Mouse (Mus musculus): Measurements from ENCODE around the gene Lrp5. TPM values are rescaled to one million over a fixed set of nuclear protein-coding genes. Genes with fewer than 3 reads are reported as not detected.

Lrp5 gene
- total and polyA plus RNA-seq, 3 experiments: 16.1 to 31.9 TPM; not detected in 1

DNA sequence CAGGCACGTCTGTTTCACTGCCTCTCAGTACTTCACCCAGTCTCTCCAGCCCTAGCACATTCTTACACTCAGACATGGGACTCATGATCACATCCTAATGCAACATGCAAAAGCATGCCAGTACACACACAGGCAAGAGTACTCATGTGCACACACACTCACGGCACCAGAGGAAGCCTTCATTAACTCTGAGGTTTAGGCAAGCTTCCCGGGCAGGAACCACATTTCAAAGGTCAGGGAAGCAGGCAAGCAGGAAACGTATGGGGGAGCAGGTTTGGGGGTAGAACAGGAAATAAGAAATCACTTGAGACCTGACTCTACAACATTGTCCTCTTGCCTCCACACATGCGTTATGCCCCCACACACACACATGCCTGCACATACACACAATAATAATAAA, 20.9 kb downstream of the Lrp5 start:
- no peaks in the 10 kb centered on the region for H3K27me3 ChIP-seq (ENCODE audit: control insufficient read depth in 1 of 2, insufficient read depth in 2 of 2, low read length in 2 of 2)
- DNase-seq (ENCODE audit: low read depth, low spot score): no peak
- H3K36me3 ChIP-seq (ENCODE audit: control insufficient read depth in 1 of 2, insufficient read depth in 2 of 2, low read length in 2 of 2): no peaks in the 10 kb centered on the region
- TF ChIP-seq UBTF (IDR thresholded peaks at IDR 0.05; ENCODE audit: borderline replicate concordance, insufficient read depth, low read depth, low read length) (no peak), GATA1 (IDR thresholded peaks at IDR 0.05; ENCODE audit: low read depth, low read length) (no peak), MEF2A (IDR thresholded peaks at IDR 0.05; ENCODE audit: extremely low read depth, insufficient replicate concordance, low read depth, low read length, poor library complexity, severe bottlenecking) (no peak), MAZ (IDR thresholded peaks at IDR 0.05; ENCODE audit: low read depth, low read length) (no peak), ZC3H11A (IDR thresholded peaks at IDR 0.05; ENCODE audit: low read depth, low read length) (no peak), CHD2 (IDR thresholded peaks at IDR 0.05; ENCODE audit: low read length) (no peak), RCOR1 (IDR thresholded peaks at IDR 0.05; ENCODE audit: low read depth, low read length) (no peak), MXI1 (IDR thresholded peaks at IDR 0.05; ENCODE audit: low read depth, low read length) (no peak), CHD1 (IDR thresholded peaks at IDR 0.05; ENCODE audit: low read depth, low read length) (no peak), HCFC1 (IDR thresholded peaks at IDR 0.05; ENCODE audit: low read depth, low read length) (no peak), CTCF (IDR thresholded peaks at IDR 0.05 in 2 of 3, conservative IDR thresholded peaks at IDR 0.05 in 1 of 3; ENCODE audit: control insufficient read depth in 1 of 3, insufficient read depth in 1 of 3, low read depth in 2 of 3, low read length in 3 of 3, poor library complexity in 1 of 3, severe bottlenecking in 1 of 3) (no peak), TCF12 (IDR thresholded peaks at IDR 0.05; ENCODE audit: low read depth, low read length) (no peak), BHLHE40 (IDR thresholded peaks at IDR 0.05; ENCODE audit: borderline replicate concordance, low read depth, low read length) (no peak)
- no peak overlapping the region for H3K9ac ChIP-seq (ENCODE audit: control insufficient read depth, low read depth, low read length, poor library complexity, severe bottlenecking)
- H3K27ac ChIP-seq (ENCODE audit: control insufficient read depth, low read depth, low read length): no peak overlapping the region
- no peak overlapping the region for H3K4me3 ChIP-seq (ENCODE audit: control insufficient read depth in 1 of 2, insufficient read depth in 1 of 2, low read depth in 2 of 2, low read length in 2 of 2)
- no peaks in the 10 kb centered on the region for H3K4me1 ChIP-seq (ENCODE audit: control insufficient read depth in 1 of 2, insufficient read depth in 2 of 2, low read length in 2 of 2)
- H3K79me2 ChIP-seq (ENCODE audit: control insufficient read depth, insufficient read depth, low read length, poor library complexity): no peaks in the 10 kb centered on the region; the same call in 1 of the 2 replicates
- H3K9me3 ChIP-seq (replicated peaks; ENCODE audit: insufficient read depth, low read length): no peaks in the 10 kb centered on the region

DNA sequence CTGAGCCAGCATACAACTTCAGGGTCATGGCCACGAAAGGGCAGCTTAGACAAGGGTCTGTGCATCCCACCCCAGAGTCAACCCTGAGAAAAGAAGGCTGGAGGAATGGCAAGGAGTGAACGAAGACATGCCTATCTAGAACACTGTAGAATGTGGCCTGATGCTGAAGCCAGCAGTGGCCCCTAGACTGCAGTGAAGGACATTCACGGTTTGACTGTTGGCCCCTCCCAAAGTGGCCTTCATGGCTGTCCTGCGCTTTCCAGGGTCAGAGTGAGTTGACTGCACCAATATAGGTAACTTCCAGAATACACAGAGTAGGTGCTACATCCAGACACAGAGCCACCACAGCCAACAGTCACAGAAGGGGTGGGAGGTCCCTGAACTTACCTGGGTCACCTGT, 28.4 kb downstream of the Lrp5 start:
- H3K9me3 ChIP-seq (replicated peaks; ENCODE audit: insufficient read depth, low read length): no peaks in the 10 kb centered on the region
- H3K4me1 ChIP-seq (ENCODE audit: control insufficient read depth in 1 of 2, insufficient read depth in 2 of 2, low read length in 2 of 2): no peaks in the 10 kb centered on the region
- H3K9ac ChIP-seq (ENCODE audit: control insufficient read depth, low read depth, low read length, poor library complexity, severe bottlenecking): no peak overlapping the region
- H3K79me2 ChIP-seq (ENCODE audit: control insufficient read depth, insufficient read depth, low read length, poor library complexity): no peaks in the 10 kb centered on the region; the same call in 1 of the 2 replicates
- no peak overlapping the region for H3K4me3 ChIP-seq (ENCODE audit: control insufficient read depth in 1 of 2, insufficient read depth in 1 of 2, low read depth in 2 of 2, low read length in 2 of 2)
- no peaks in the 10 kb centered on the region for H3K27me3 ChIP-seq (ENCODE audit: control insufficient read depth in 1 of 2, insufficient read depth in 2 of 2, low read length in 2 of 2)
- no peaks in the 10 kb centered on the region; a peak in 1 of 4 replicates for H3K36me3 ChIP-seq (ENCODE audit: control insufficient read depth in 1 of 2, insufficient read depth in 2 of 2, low read length in 2 of 2)
- DNase-seq (ENCODE audit: low read depth, low spot score): no peak
- no peak overlapping the region for H3K27ac ChIP-seq (ENCODE audit: control insufficient read depth, low read depth, low read length)
- TF ChIP-seq USF2 (IDR thresholded peaks at IDR 0.05; ENCODE audit: borderline replicate concordance in 1 of 2, insufficient read depth in 1 of 2, low read depth in 1 of 2, low read length in 2 of 2) (no peak), RAD21 (IDR thresholded peaks at IDR 0.05; ENCODE audit: low read depth, low read length) (no peak), KAT2A (conservative IDR thresholded peaks at IDR 0.05; ENCODE audit: low read depth, low read length) (no peak), MAZ (IDR thresholded peaks at IDR 0.05; ENCODE audit: low read depth, low read length) (no peak), NELFE (IDR thresholded peaks at IDR 0.05; ENCODE audit: low read depth, low read length) (no peak), MAX (IDR thresholded peaks at IDR 0.05; ENCODE audit: low read length) (no peak), TCF12 (IDR thresholded peaks at IDR 0.05; ENCODE audit: low read depth, low read length) (no peak), ETS1 (IDR thresholded peaks at IDR 0.05; ENCODE audit: low read depth, low read length) (no peak), TBP (IDR thresholded peaks at IDR 0.05; ENCODE audit: low read depth, low read length) (no peak), POLR2AphosphoS2 (IDR thresholded peaks at IDR 0.05; ENCODE audit: low read length) (no peak), TAL1 (IDR thresholded peaks at IDR 0.05; ENCODE audit: low read length) (no peak), NRF1 (IDR thresholded peaks at IDR 0.05; ENCODE audit: insufficient read depth, low read depth, low read length, poor library complexity, severe bottlenecking) (no peak), JUND (IDR thresholded peaks at IDR 0.05; ENCODE audit: low read depth, low read length) (no peak), ZC3H11A (IDR thresholded peaks at IDR 0.05; ENCODE audit: low read depth, low read length) (no peak), CHD2 (IDR thresholded peaks at IDR 0.05; ENCODE audit: low read length) (no peak), EP300 (IDR thresholded peaks at IDR 0.05; ENCODE audit: low read depth in 1 of 2, low read length in 2 of 2) (no peak)

All from MEL (cell line).